Mouse (Mus musculus): ENCODE measurements around the gene Epha7. TPM values are rescaled to one million over a fixed set of nuclear protein-coding genes. Genes with fewer than 3 reads are reported as not detected.

The Epha7 gene
- polyA plus RNA-seq, 1 experiment from 2014 or later, result 74.3 TPM

DNA sequence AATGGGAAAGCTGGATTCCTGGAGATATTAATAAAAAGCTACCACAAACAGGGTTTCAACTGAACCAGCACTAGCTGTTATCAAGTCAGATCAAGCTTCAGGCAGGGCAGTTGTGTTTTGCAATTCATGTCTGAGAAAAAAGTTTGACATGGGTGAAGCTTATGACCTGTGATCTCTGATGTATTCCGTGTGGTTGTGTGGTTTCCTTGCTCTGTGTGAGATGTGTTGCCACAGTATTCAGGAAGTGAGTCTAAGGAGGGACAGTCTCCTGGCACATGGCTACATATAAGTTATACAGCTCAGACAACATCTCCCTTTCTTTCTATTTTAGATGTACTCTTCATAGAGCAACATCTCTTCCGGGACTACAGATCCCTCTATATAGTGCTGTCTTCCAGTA is 99.1 kb downstream of the Epha7 start:
- 90% methylated on average over 2 of the region's 2 CpGs for WGBS
- no peaks in the 10 kb centered on the region for H3K4me1 ChIP-seq (ENCODE audit: control insufficient read depth, insufficient read depth, low read length)
- H3K4me2 ChIP-seq, result no peak overlapping the region
- H3K36me3 ChIP-seq (ENCODE audit: control insufficient read depth, insufficient read depth, low read length), result no peaks in the 10 kb centered on the region
- no peak overlapping the region for H3K4me3 ChIP-seq (ENCODE audit: low read depth, low read length)
- no peak for DNase-seq (ENCODE audit: low spot score, missing footprints)
- ATAC-seq (ENCODE audit: low FRiP score), result no peak
- H3K27me3 ChIP-seq (ENCODE audit: control insufficient read depth, insufficient read depth, low read length), result no peaks in the 10 kb centered on the region
- no peaks in the 10 kb centered on the region for H3K9me3 ChIP-seq (ENCODE audit: control insufficient read depth, low read length)
- H3K27ac ChIP-seq (ENCODE audit: low read depth, low read length), result no peak overlapping the region
- no peak overlapping the region for H3K9ac ChIP-seq (ENCODE audit: low read length)

DNA sequence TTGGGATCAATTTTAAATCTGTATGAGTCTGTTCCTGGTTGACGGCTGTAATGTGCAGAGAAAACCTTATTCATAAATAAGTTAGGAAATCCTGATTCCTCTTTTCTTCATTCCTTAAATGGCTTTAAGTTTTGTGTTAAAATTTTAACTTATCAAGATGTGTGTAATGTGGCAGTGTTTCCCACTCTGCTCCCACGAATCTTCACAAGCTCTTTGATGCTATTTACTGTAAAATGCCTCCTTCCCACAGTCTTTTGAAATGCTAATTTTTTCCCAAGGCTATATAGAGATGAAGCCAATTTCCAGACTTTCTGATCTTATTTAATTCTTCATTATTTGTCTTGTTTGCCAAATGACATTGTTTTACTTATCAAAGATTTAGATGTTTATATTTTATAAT is 100.7 kb downstream of the Epha7 start:
- WGBS, result 67% methylated on average over 2 of the region's 2 CpGs
- Histone ChIP-seq H3K27ac (ENCODE audit: low read depth, low read length) (no peak overlapping the region), H3K36me3 (ENCODE audit: control insufficient read depth, insufficient read depth, low read length) (no peaks in the 10 kb centered on the region), H3K4me1 (ENCODE audit: control insufficient read depth, insufficient read depth, low read length) (no peaks in the 10 kb centered on the region), H3K9me3 (ENCODE audit: control insufficient read depth, low read length) (no peaks in the 10 kb centered on the region), H3K27me3 (ENCODE audit: control insufficient read depth, insufficient read depth, low read length) (no peaks in the 10 kb centered on the region), H3K9ac (ENCODE audit: low read length) (no peak overlapping the region), H3K4me2 (no peak overlapping the region), H3K4me3 (ENCODE audit: low read depth, low read length) (no peak overlapping the region)
- DNase-seq (ENCODE audit: low spot score, missing footprints) (no peak), ATAC-seq (ENCODE audit: low FRiP score) (no peak)

- Histone ChIP-seq H3K4me3 (ENCODE audit: low read depth, low read length) (no peak overlapping the region), H3K9me3 (ENCODE audit: control insufficient read depth, low read length) (no peaks in the 10 kb centered on the region), H3K9ac (ENCODE audit: low read length) (no peak overlapping the region), H3K4me1 (ENCODE audit: control insufficient read depth, insufficient read depth, low read length) (no peaks in the 10 kb centered on the region), H3K27ac (ENCODE audit: low read depth, low read length) (no peak overlapping the region), H3K27me3 (ENCODE audit: control insufficient read depth, insufficient read depth, low read length) (no peaks in the 10 kb centered on the region), H3K4me2 (no peak overlapping the region), H3K36me3 (ENCODE audit: control insufficient read depth, insufficient read depth, low read length) (no peaks in the 10 kb centered on the region)
- WGBS, result 91% methylated on average over 6 of the region's 6 CpGs
- no peak for DNase-seq (ENCODE audit: low spot score, missing footprints)
- ATAC-seq (ENCODE audit: low FRiP score), result no peak
Measured at GRCm38 (mm10) chr4:28920645-28921044, 107.7 kb downstream of the Epha7 start.

DNA sequence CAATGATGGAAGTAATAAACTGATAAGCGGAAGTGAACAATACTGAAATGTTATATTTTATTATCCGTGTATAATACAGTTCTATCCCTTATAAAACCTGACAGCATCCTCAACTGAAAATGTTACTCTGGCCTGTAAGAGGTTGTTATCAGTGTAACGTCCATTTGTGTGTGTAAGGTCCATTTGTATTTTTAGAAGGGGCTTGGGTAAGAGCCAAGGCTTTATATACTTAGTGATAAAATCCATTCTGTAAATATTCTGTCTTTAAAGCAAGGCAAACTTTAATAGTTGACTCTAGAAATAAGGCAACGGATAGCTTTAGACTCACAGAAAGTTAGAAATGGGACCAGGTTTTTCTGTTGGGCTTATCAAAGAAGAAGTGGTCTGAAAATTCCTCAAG is 113.1 kb downstream of the Epha7 start:
- DNase-seq (ENCODE audit: low spot score, missing footprints) (no peak), ATAC-seq (ENCODE audit: low FRiP score) (no peak)
- H3K9ac ChIP-seq (ENCODE audit: low read length), result no peak overlapping the region
- no peaks in the 10 kb centered on the region for H3K9me3 ChIP-seq (ENCODE audit: control insufficient read depth, low read length)
- H3K4me1 ChIP-seq (ENCODE audit: control insufficient read depth, insufficient read depth, low read length), result no peaks in the 10 kb centered on the region
- WGBS, result 85% methylated on average over 4 of the region's 4 CpGs
- H3K4me3 ChIP-seq (ENCODE audit: low read depth, low read length), result no peak overlapping the region
- no peaks in the 10 kb centered on the region for H3K27me3 ChIP-seq (ENCODE audit: control insufficient read depth, insufficient read depth, low read length)
- no peak overlapping the region for H3K27ac ChIP-seq (ENCODE audit: low read depth, low read length)
- H3K36me3 ChIP-seq (ENCODE audit: control insufficient read depth, insufficient read depth, low read length), result no peaks in the 10 kb centered on the region
- no peak overlapping the region for H3K4me2 ChIP-seq

- H3K9ac ChIP-seq (ENCODE audit: low read length), result no peak overlapping the region
- H3K4me3 ChIP-seq (ENCODE audit: low read depth, low read length), result no peak overlapping the region
- H3K4me2 ChIP-seq, result no peak overlapping the region
- WGBS, result 92% methylated on average over 4 of the region's 4 CpGs
- H3K4me1 ChIP-seq (ENCODE audit: control insufficient read depth, insufficient read depth, low read length), result no peaks in the 10 kb centered on the region
- H3K27me3 ChIP-seq (ENCODE audit: control insufficient read depth, insufficient read depth, low read length), result no peaks in the 10 kb centered on the region
- no peaks in the 10 kb centered on the region for H3K9me3 ChIP-seq (ENCODE audit: control insufficient read depth, low read length)
- H3K36me3 ChIP-seq (ENCODE audit: control insufficient read depth, insufficient read depth, low read length), result no peaks in the 10 kb centered on the region
- H3K27ac ChIP-seq (ENCODE audit: low read depth, low read length), result no peak overlapping the region
- ATAC-seq (ENCODE audit: low FRiP score), result no peak
- DNase-seq (ENCODE audit: low spot score, missing footprints), result no peak
Measured at GRCm38 (mm10) chr4:28933431-28933830, 120.5 kb downstream of the Epha7 start.

DNA sequence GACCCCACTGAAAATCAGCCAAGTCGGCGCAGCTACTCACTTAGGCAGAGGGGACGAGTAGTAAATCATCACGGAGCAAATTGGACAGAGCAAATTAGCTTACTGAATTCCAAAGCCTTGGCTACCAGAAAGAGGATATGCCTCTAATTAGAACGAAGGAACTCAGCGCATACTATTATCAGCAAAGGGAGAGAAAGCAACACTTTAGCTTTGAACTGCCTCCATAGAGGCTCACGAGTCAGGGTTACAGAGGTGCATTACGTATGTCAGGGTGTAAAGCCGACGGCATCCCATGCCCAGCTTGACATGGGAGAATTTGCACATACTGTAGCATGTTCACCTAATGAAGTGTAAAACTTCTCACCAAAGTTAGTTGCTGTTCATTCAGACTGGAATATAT is 121.9 kb downstream of the Epha7 start:
- H3K4me3 ChIP-seq (ENCODE audit: low read depth, low read length), result no peak overlapping the region
- ATAC-seq (ENCODE audit: low FRiP score), result no peak
- no peak overlapping the region for H3K27ac ChIP-seq (ENCODE audit: low read depth, low read length)
- H3K4me2 ChIP-seq, result no peak overlapping the region
- no peak for DNase-seq (ENCODE audit: low spot score, missing footprints)
- no peaks in the 10 kb centered on the region for H3K36me3 ChIP-seq (ENCODE audit: control insufficient read depth, insufficient read depth, low read length)
- no peaks in the 10 kb centered on the region for H3K9me3 ChIP-seq (ENCODE audit: control insufficient read depth, low read length)
- H3K9ac ChIP-seq (ENCODE audit: low read length), result no peak overlapping the region
- whole genome bisulfite sequencing, result 74% methylated on average over 10 of the region's 10 CpGs
- H3K4me1 ChIP-seq (ENCODE audit: control insufficient read depth, insufficient read depth, low read length), result no peaks in the 10 kb centered on the region
- no peaks in the 10 kb centered on the region for H3K27me3 ChIP-seq (ENCODE audit: control insufficient read depth, insufficient read depth, low read length)

GRCm38 (mm10) chr4:28935567-28935966 is 122.6 kb downstream of the Epha7 start:
- H3K27ac ChIP-seq (ENCODE audit: low read depth, low read length), result no peak overlapping the region
- no peak overlapping the region for H3K9ac ChIP-seq (ENCODE audit: low read length)
- 84% methylated on average over 11 of the region's 11 CpGs for WGBS
- no peaks in the 10 kb centered on the region for H3K27me3 ChIP-seq (ENCODE audit: control insufficient read depth, insufficient read depth, low read length)
- H3K4me3 ChIP-seq (ENCODE audit: low read depth, low read length), result no peak overlapping the region
- H3K4me1 ChIP-seq (ENCODE audit: control insufficient read depth, insufficient read depth, low read length), result no peaks in the 10 kb centered on the region
- DNase-seq (ENCODE audit: low spot score, missing footprints) (no peak), ATAC-seq (ENCODE audit: low FRiP score) (peak; percentile 44; the same call in 1 of the 2 replicates)
- H3K9me3 ChIP-seq (ENCODE audit: control insufficient read depth, low read length), result no peaks in the 10 kb centered on the region
- no peak overlapping the region for H3K4me2 ChIP-seq
- H3K36me3 ChIP-seq (ENCODE audit: control insufficient read depth, insufficient read depth, low read length), result no peaks in the 10 kb centered on the region

GRCm38 (mm10) chr4:28940710-28941109 is 127.8 kb downstream of the Epha7 start:
- no peak for ATAC-seq (ENCODE audit: low FRiP score)
- Histone ChIP-seq H3K4me1 (ENCODE audit: control insufficient read depth, insufficient read depth, low read length) (no peaks in the 10 kb centered on the region), H3K4me3 (ENCODE audit: low read depth, low read length) (no peak overlapping the region), H3K27me3 (ENCODE audit: control insufficient read depth, insufficient read depth, low read length) (no peaks in the 10 kb centered on the region), H3K4me2 (no peak overlapping the region), H3K36me3 (ENCODE audit: control insufficient read depth, insufficient read depth, low read length) (no peaks in the 10 kb centered on the region), H3K27ac (ENCODE audit: low read depth, low read length) (no peak overlapping the region), H3K9me3 (ENCODE audit: control insufficient read depth, low read length) (no peaks in the 10 kb centered on the region), H3K9ac (ENCODE audit: low read length) (no peak overlapping the region)
- WGBS, result 92% methylated on average over 2 of the region's 2 CpGs
- no peak for DNase-seq (ENCODE audit: low spot score, missing footprints)

GRCm38 (mm10) chr4:28944237-28944636 is 131.3 kb downstream of the Epha7 start:
- no peaks in the 10 kb centered on the region for H3K4me1 ChIP-seq (ENCODE audit: control insufficient read depth, insufficient read depth, low read length)
- no peak overlapping the region for H3K27ac ChIP-seq (ENCODE audit: low read depth, low read length)
- no peak overlapping the region for H3K4me3 ChIP-seq (ENCODE audit: low read depth, low read length)
- no peak for ATAC-seq (ENCODE audit: low FRiP score)
- H3K9ac ChIP-seq (ENCODE audit: low read length), result no peak overlapping the region
- no peak overlapping the region for H3K4me2 ChIP-seq
- H3K27me3 ChIP-seq (ENCODE audit: control insufficient read depth, insufficient read depth, low read length), result no peaks in the 10 kb centered on the region
- H3K9me3 ChIP-seq (ENCODE audit: control insufficient read depth, low read length), result no peaks in the 10 kb centered on the region
- 95% methylated on average over 6 of the region's 6 CpGs for WGBS
- no peaks in the 10 kb centered on the region for H3K36me3 ChIP-seq (ENCODE audit: control insufficient read depth, insufficient read depth, low read length)
- DNase-seq (ENCODE audit: low spot score, missing footprints), result no peak
